Mouse (Mus musculus): Measurements from ENCODE around the gene Slc12a5.

The Slc12a5 gene

GRCm38 (mm10) chr2:164947930-164948329, 12.7 kb upstream of the Slc12a5 start:
- peak in 1 of 2 experiments; percentile 32 for DNase-seq

GRCm38 (mm10) chr2:164948962-164949361, 11.6 kb upstream of the Slc12a5 start:
- no peak for DNase-seq

- peak; percentile 36 to 75 for DNase-seq
These were observed 10.1 kb upstream of the Slc12a5 start for GRCm38 (mm10) chr2:164950501-164950900.

- peak; percentile 24 to 62 for DNase-seq
These were observed 8.9 kb upstream of the Slc12a5 start for GRCm38 (mm10) chr2:164951745-164952144.

GRCm38 (mm10) chr2:164952448-164952847, 8.2 kb upstream of the Slc12a5 start:
- DNase-seq = peak; percentile 6 to 43

- peak; percentile 95 to 97 for DNase-seq
These were observed 7.4 kb upstream of the Slc12a5 start for GRCm38 (mm10) chr2:164953224-164953623.

- DNase-seq = no peak
These were observed 4.9 kb upstream of the Slc12a5 start for GRCm38 (mm10) chr2:164955725-164956124.

- DNase-seq = no peak
These were observed 4.4 kb upstream of the Slc12a5 start for GRCm38 (mm10) chr2:164956195-164956594.

GRCm38 (mm10) chr2:164957548-164958315, 2.9 kb upstream of the Slc12a5 start:
- DNase-seq = peak in 1 of 2 experiments; percentile 4

GRCm38 (mm10) chr2:164961506-164962182, 1.0 kb downstream of the Slc12a5 start:
- peak; percentile 89 to 96 for DNase-seq

GRCm38 (mm10) chr2:164962183-164962580, 1.6 kb downstream of the Slc12a5 start:
- no peak for DNase-seq

- DNase-seq = peak; percentile 46 to 71
These were observed 3.8 kb downstream of the Slc12a5 start for GRCm38 (mm10) chr2:164964242-164964894.

- DNase-seq = no peak
These were observed 4.4 kb downstream of the Slc12a5 start for GRCm38 (mm10) chr2:164964981-164965380.

GRCm38 (mm10) chr2:164966381-164966780, 5.8 kb downstream of the Slc12a5 start:
- DNase-seq = no peak

- DNase-seq = peak in 1 of 2 experiments; percentile 45
These were observed 6.6 kb downstream of the Slc12a5 start for GRCm38 (mm10) chr2:164967193-164967592.

GRCm38 (mm10) chr2:164967761-164968440, 7.3 kb downstream of the Slc12a5 start:
- peak; percentile 87 to 90 for DNase-seq

GRCm38 (mm10) chr2:164968451-164968851, 7.8 kb downstream of the Slc12a5 start:
- peak; percentile 69 to 70 for DNase-seq

GRCm38 (mm10) chr2:164969348-164969781, 8.8 kb downstream of the Slc12a5 start:
- peak; percentile 67 to 68 for DNase-seq

- DNase-seq = peak; percentile 86 to 91
These were observed 10.1 kb downstream of the Slc12a5 start for GRCm38 (mm10) chr2:164970631-164971196.

GRCm38 (mm10) chr2:164972646-164973045, 12.0 kb downstream of the Slc12a5 start:
- no peak for DNase-seq

- peak; percentile 66 to 75 for DNase-seq
These were observed 15.0 kb downstream of the Slc12a5 start for GRCm38 (mm10) chr2:164975611-164976010.

GRCm38 (mm10) chr2:164979749-164980148, 19.1 kb downstream of the Slc12a5 start:
- DNase-seq = no peak

Data from cerebellum, postnatal 14 days (tissue).